ENCODE assay signal across 8 mouse cellular contexts in the genomic region with DNA sequence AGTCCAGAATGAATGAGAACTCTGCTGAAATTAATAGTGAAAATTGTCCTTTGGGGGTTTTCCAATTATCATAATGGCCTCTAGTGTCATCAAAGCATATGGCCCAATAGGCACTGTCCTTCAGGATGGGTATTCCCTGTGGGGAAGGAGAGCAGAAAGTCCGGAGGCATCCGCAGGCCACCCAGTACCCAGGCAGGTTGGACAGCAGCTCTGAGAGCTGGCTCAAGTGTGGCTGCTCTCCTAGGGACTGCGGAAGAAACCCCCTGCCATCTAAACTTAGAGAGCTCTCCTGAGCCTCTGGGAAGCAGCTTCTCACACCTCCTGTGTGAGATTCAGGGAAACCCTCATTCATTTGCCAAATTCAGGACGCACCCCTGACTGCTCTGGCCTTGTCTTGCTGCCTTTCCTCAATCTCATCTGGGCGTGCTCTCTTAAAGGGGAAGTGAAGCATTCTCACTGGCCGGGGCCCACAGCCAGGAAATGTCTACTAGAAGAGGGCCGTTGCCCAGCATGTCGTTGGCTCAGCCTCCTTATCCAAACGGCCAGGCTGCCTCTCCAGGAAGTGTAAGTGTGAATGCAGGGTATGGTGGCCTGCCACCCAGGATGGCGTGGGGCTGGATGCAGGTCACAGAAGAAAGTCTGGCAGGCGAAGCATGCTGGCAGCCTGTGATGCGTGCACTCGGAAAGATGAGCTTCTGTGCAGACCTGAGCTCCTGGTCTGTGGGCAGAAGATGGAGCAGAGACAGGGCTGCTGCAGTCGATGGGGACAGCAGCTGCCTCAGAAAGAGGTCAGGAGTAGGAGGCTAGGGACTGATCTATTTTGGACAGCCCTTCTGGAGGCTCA.
DNase-seq lines count a peak whose midpoint lies in the region; ATAC-seq lines count a peak whose summit lies in the region.

No protein-coding gene starts in this region.

- ATAC-seq in inflammation-experienced regulatory T-cells, adult 6 months: peak; percentile 61

- intact Hi-C loops in gastrocnemius, postnatal 36 days (cut with DNase I): no loop called here

- DNase-seq in adrenal gland, adult 8-10 months: peak; percentile 54
- peak; percentile 19 for DNase-seq in embryo, embryonic 10 days (ENCODE audit: low spot score)
- peak; percentile 71 to 76 for DNase-seq in gastrocnemius, postnatal 36 days
- peak; percentile 54 to 76 for DNase-seq in left cerebral cortex, adult 8-10 months (ENCODE audit: low spot score in 2 of 2)
- DNase-seq in lung, postnatal 4 days: peak; percentile 78 to 85
- peak; percentile 84 for DNase-seq in right cerebral cortex, adult 18-20 months
- DNase-seq in urinary bladder, postnatal 14 days (ENCODE audit: low spot score): peak; percentile 69

Comparison
In these comparisons a context has a peak if more than half of its experiments do, and no peak if none do; other contexts are left out.
1. Peak in every context shown above with its lines: DNase-seq and ATAC-seq.
2. DNase-seq: peak in every context shown above with its lines; median percentile 84 in right cerebral cortex, adult 18-20 months; 82 in lung, postnatal 4 days; 74 in gastrocnemius, postnatal 36 days; 69 in urinary bladder, postnatal 14 days; 65 in left cerebral cortex, adult 8-10 months; 54 in adrenal gland, adult 8-10 months; 19 in embryo, embryonic 10 days.